Mouse (Mus musculus): ENCODE data around the gene Csf2rb2. TPM values are rescaled to one million over a fixed set of nuclear protein-coding genes. Genes with fewer than 3 reads are reported as not detected.

The Csf2rb2 gene
- total RNA-seq, 2 experiments from 2014 or later: 0.41 to 0.54 TPM

DNA sequence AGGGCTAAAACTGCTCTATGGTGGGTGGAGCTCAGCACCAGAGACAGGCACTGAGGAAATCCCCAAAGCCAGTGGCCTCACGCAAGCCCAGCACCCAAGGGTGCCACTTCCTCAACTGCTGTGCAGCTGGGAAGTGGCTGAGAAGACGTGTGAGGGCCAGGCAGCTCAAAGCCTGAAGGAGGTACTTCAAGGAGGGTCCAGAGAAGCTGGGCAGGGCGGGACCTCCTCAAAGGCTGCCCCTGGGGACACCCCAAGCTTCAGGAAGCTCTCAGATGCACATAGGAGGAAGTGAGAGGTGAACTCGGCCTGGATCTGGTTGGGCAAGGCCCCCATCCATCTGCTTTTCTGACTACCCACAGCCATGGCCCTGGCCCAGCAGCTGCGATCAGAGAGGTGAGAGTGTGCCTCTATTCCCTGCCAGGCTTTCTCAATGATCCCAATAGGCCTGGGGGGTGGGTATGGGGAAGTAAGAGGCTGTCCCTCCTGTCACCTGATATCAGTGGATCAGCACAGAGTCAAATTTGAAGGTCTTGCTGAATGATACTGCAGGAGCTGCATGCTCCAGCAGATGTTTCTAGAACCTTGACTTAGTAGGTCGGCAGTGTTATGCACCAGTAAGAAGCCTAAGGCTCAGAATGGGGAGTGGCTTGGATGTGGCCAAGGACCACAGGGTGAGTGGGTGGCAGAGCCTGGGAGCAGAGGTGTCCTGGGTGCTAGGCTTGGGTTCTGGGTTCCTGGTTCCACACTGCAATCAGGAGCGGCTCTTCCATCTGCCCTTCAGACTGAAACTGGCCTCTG, 60.6 kb downstream of the Csf2rb2 start, which contains the start of gene Ncf4:
Ncf4 (plus strand) TSS at position 107 of the 798 bp plus-strand sequence.
- no peak within 1 kb of the TSS for H3K4me3 ChIP-seq
- DNase-seq (ENCODE audit: extremely low spot score in 1 of 2, low spot score in 2 of 2): no peak
- intact Hi-C loops (cut with DNase I): no loop called here
- H3K27ac ChIP-seq: no peak within 1 kb of the TSS
- TF ChIP-seq CTCF (IDR thresholded peaks at IDR 0.05): no peak

- Histone ChIP-seq H3K27ac (no peak overlapping the region), H3K4me3 (no peak overlapping the region)
- DNase-seq (ENCODE audit: extremely low spot score in 1 of 2, low spot score in 2 of 2): no peak
- intact Hi-C loops (cut with DNase I): no loop called here
- TF ChIP-seq CTCF (IDR thresholded peaks at IDR 0.05): no peak
Observed at GRCm38 (mm10) chr15:78243774-78244173, 61.7 kb downstream of the Csf2rb2 start.

DNA sequence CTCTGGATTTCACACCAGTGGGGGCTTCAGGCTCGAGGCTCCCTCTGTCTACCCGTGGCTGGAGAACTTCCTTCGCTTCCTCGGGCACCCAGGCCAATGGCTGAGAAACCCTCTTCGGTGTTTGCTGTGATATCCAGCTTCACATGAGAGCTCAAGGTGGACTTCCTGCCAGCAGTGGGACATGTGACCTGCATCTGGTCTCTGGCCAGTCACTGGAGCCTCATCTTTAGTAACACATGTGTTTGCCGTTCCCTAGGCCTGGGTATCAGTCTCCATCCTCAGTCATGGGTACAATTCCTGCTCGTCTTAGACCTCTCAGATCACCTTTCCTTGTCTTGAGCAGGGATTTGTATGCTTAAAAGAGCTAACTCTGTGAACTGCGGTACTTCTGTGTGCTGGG, 62.5 kb downstream of the Csf2rb2 start:
- no peak for DNase-seq (ENCODE audit: extremely low spot score in 1 of 2, low spot score in 2 of 2)
- intact Hi-C loops (cut with DNase I): no loop called here
- TF ChIP-seq CTCF (IDR thresholded peaks at IDR 0.05): no peak
- Histone ChIP-seq H3K27ac (no peak overlapping the region), H3K4me3 (no peak overlapping the region)

GRCm38 (mm10) chr15:78241335-78241734, 64.2 kb downstream of the Csf2rb2 start:
- H3K27ac ChIP-seq: no peak overlapping the region
- intact Hi-C loops (cut with DNase I): no loop called here
- no peak for TF ChIP-seq CTCF (IDR thresholded peaks at IDR 0.05)
- H3K4me3 ChIP-seq: no peak overlapping the region
- DNase-seq (ENCODE audit: extremely low spot score in 1 of 2, low spot score in 2 of 2): no peak

GRCm38 (mm10) chr15:78239956-78240617, 65.4 kb downstream of the Csf2rb2 start:
- intact Hi-C loops (cut with DNase I): loop anchor here (1.0 to 5.0 kb wide), 2 partner anchors 62 to 258 kb away; no protein-coding TSS in a partner anchor
- DNase-seq (ENCODE audit: extremely low spot score in 1 of 2, low spot score in 2 of 2): no peak
- H3K27ac ChIP-seq: no peak overlapping the region
- no peak for TF ChIP-seq CTCF (IDR thresholded peaks at IDR 0.05)
- H3K4me3 ChIP-seq: no peak overlapping the region

- peak; percentile 95 for TF ChIP-seq CTCF (IDR thresholded peaks at IDR 0.05)
- Histone ChIP-seq H3K4me3 (no peak overlapping the region), H3K27ac (no peak overlapping the region)
- intact Hi-C loops (cut with DNase I): loop anchor here (1.0 to 5.0 kb wide), 2 partner anchors 61 to 257 kb away; no protein-coding TSS in a partner anchor
- peak; percentile 34 to 47 for DNase-seq (ENCODE audit: extremely low spot score in 1 of 2, low spot score in 2 of 2)
Observed at GRCm38 (mm10) chr15:78239453-78239852, 66.1 kb downstream of the Csf2rb2 start.

GRCm38 (mm10) chr15:78234823-78235509, 70.6 kb downstream of the Csf2rb2 start:
- no peak for DNase-seq (ENCODE audit: extremely low spot score in 1 of 2, low spot score in 2 of 2)
- intact Hi-C loops (cut with DNase I): loop anchor here (5.0 kb wide), 1 partner anchor 253 kb away; no protein-coding TSS in a partner anchor
- TF ChIP-seq CTCF (IDR thresholded peaks at IDR 0.05): no peak; the same call in none of the 2 replicates
- Histone ChIP-seq H3K4me3 (no peak overlapping the region), H3K27ac (no peak overlapping the region)

Small RNA genes within 50 kb of the gene (microRNA-seq; reads per million reads assigned to microRNA genes)
- gene Mir7676-1: 0 reads per million in 2 experiments
- 0 reads per million in 2 experiments for gene Mir7676-2

Other genes starting within 250 kb of the Csf2rb2 start
- 10 to 100 TPM; 57.5 to 60.8 TPM for gene Cacng2, start 185.7 kb downstream of the Csf2rb2 start, total RNA-seq (2021)
- 10 to 100 TPM; 31.4 to 32.2 TPM for gene Ift27, start 131.6 kb downstream of the Csf2rb2 start, total RNA-seq (2021)
- gene Pvalb, start 99.3 kb downstream of the Csf2rb2 start, total RNA-seq (2021): 10 to 100 TPM; 96.5 to 97.2 TPM
- 1 to 10 TPM; 1.2 to 1.4 TPM for gene Ncf4, start 60.9 kb downstream of the Csf2rb2 start, total RNA-seq (2021)
- gene Csf2rb, start 20.0 kb upstream of the Csf2rb2 start, total RNA-seq (2021): 1 to 10 TPM; 1.9 to 2.3 TPM
- gene Tex33, start 90.2 kb upstream of the Csf2rb2 start, total RNA-seq (2021): not detected
- gene Tst, start 100.2 kb upstream of the Csf2rb2 start, total RNA-seq (2021): 10 to 100 TPM; 29.0 to 30.1 TPM
- gene Mpst, start 100.7 kb upstream of the Csf2rb2 start, total RNA-seq (2021): 10 to 100 TPM; 31.7 to 31.8 TPM
- gene Kctd17, start 122.8 kb upstream of the Csf2rb2 start, total RNA-seq (2021): 100 to 1,000 TPM; 334 to 335 TPM
- under 1 TPM in 1 of 2 experiments, not detected in 1; 0.87 TPM for gene Tmprss6, start 162.9 kb upstream of the Csf2rb2 start, total RNA-seq (2021)
- gene Il2rb, start 189.6 kb upstream of the Csf2rb2 start, total RNA-seq (2021): under 1 TPM in 1 of 2 experiments, not detected in 1; 0.07 TPM
- gene C1qtnf6, start 225.7 kb upstream of the Csf2rb2 start, total RNA-seq (2021): 1 to 10 TPM; 1.3 to 1.6 TPM
- 10 to 100 TPM; 20.8 to 22.9 TPM for gene Sstr3, start 239.0 kb upstream of the Csf2rb2 start, total RNA-seq (2021)

Measured in left cerebral cortex, adult 2 months (tissue).